Mouse (Mus musculus): ENCODE measurements at regions not wholly inside any gene's neighbourhood (a gene's known extent, or its start where the extent isn't known, plus 50 kb on each side); places are given as distances from the start of the nearest gene placed in this dataset.

DNA sequence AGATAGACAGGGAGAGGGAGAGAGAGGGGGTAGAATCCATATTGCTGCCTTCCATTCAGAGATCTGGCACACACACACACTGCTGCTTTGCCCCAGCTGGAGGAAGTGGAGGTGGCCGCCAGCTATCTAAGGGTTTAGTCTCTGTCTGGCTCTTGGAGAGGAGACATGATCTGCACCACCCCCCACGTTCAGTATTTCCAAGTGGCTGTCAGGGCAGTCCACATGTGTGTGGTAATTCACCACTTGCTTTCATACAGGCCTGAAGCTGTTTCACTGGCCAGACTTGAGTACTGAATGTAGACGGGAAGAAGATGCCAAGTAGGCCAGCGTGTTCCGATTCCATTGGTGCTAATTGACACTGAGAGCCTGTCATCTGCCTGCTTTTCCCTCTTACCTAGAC, 501.0 kb upstream of the Gm765 start:
- H3K9ac ChIP-seq: no peak overlapping the region
- no peaks in the 10 kb centered on the region for H3K4me1 ChIP-seq (ENCODE audit: insufficient read depth)
- no peaks in the 10 kb centered on the region for H3K36me3 ChIP-seq (ENCODE audit: insufficient read depth)
- no peaks in the 10 kb centered on the region for H3K9me3 ChIP-seq (ENCODE audit: low read length)
- no peaks in the 10 kb centered on the region for H3K27me3 ChIP-seq (ENCODE audit: insufficient read depth, low read length)
- H3K4me2 ChIP-seq (ENCODE audit: low read depth): no peak overlapping the region
- WGBS: 74% methylated on average over 5 of the region's 5 CpGs
- ATAC-seq (no peak), DNase-seq (no peak)
- H3K4me3 ChIP-seq (ENCODE audit: low read depth, low read length): no peak overlapping the region
- no peak overlapping the region for H3K27ac ChIP-seq (ENCODE audit: low read depth, low read length)
- TF ChIP-seq CTCF (IDR thresholded peaks at IDR 0.05; ENCODE audit: low read depth): no peak

DNA sequence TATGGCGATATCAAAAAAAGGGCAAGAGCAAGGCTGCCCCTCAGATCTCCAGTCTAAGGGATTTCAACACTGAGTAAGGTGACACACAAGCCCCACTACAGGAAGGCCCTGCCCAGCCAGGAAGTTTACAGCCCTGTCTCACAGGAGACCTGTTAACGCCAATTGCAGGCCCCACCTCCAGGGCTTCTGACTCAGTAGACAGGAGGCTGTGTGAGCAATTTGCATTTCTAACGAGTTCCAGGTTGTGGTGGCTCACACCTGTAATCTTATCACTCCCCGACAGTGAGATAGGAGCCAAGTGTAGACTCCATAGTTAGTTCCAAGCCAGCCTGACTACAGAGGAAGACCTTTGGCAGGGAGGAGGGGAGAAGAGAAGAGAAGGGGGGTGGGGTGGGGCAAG, 500.4 kb upstream of the Gm765 start:
- 67% methylated on average over 4 of the region's 4 CpGs for WGBS
- DNase-seq: no peak
- Histone ChIP-seq H3K27ac (ENCODE audit: low read depth, low read length) (no peak overlapping the region), H3K4me2 (ENCODE audit: low read depth) (no peak overlapping the region), H3K4me3 (ENCODE audit: low read depth, low read length) (no peak overlapping the region), H3K27me3 (ENCODE audit: insufficient read depth, low read length) (no peaks in the 10 kb centered on the region), H3K36me3 (ENCODE audit: insufficient read depth) (no peaks in the 10 kb centered on the region), H3K4me1 (ENCODE audit: insufficient read depth) (no peaks in the 10 kb centered on the region), H3K9ac (no peak overlapping the region), H3K9me3 (ENCODE audit: low read length) (no peaks in the 10 kb centered on the region)
- no peak for TF ChIP-seq CTCF (IDR thresholded peaks at IDR 0.05; ENCODE audit: low read depth)
- ATAC-seq: no peak

GRCm38 (mm10) chr6:98833922-98834321, 491.4 kb upstream of the Gm765 start:
- no peak for ATAC-seq

DNA sequence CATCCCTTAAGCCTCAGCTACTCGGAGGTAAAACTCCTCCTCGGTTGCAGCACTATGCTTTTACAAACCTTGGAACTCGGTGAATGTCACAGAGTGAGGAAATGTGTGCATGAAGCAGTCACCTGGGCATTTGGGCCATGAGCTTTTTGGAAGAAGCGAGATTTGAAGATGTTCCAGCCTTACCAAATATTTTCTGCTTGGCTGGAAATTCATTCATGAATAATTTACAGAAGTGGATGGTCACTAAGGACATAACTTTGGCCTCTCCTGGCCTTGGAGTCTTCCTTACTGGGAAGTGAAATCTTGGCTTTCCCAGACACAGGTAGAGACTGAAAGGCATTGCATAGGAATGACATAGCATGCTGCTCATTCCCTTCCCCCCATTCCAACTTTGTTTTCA, 487.6 kb upstream of the Gm765 start:
- no peaks in the 10 kb centered on the region for H3K27me3 ChIP-seq (ENCODE audit: insufficient read depth, low read length)
- TF ChIP-seq CTCF (IDR thresholded peaks at IDR 0.05; ENCODE audit: low read depth): no peak

More at GRCm38 (mm10) chr6:98833922-98834321, 491.4 kb upstream of the Gm765 start:
- WGBS: 90% methylated on average over 7 of the region's 7 CpGs
- Histone ChIP-seq H3K36me3 (ENCODE audit: insufficient read depth) (no peaks in the 10 kb centered on the region), H3K4me1 (ENCODE audit: insufficient read depth) (no peaks in the 10 kb centered on the region), H3K9me3 (ENCODE audit: low read length) (no peaks in the 10 kb centered on the region), H3K4me3 (ENCODE audit: low read depth, low read length) (no peak overlapping the region), H3K9ac (no peak overlapping the region), H3K27me3 (ENCODE audit: insufficient read depth, low read length) (no peaks in the 10 kb centered on the region), H3K4me2 (ENCODE audit: low read depth) (no peak overlapping the region), H3K27ac (ENCODE audit: low read depth, low read length) (no peak overlapping the region)
- TF ChIP-seq CTCF (IDR thresholded peaks at IDR 0.05; ENCODE audit: low read depth): no peak
- no peak for DNase-seq

GRCm38 (mm10) chr6:98808046-98808445, 465.5 kb upstream of the Gm765 start:
- Histone ChIP-seq H3K9ac (no peak overlapping the region), H3K4me3 (ENCODE audit: low read depth, low read length) (no peak overlapping the region), H3K4me2 (ENCODE audit: low read depth) (no peak overlapping the region), H3K36me3 (ENCODE audit: insufficient read depth) (no peaks in the 10 kb centered on the region), H3K9me3 (ENCODE audit: low read length) (no peaks in the 10 kb centered on the region), H3K27me3 (ENCODE audit: insufficient read depth, low read length) (no peaks in the 10 kb centered on the region), H3K27ac (ENCODE audit: low read depth, low read length) (no peak overlapping the region), H3K4me1 (ENCODE audit: insufficient read depth) (no peaks in the 10 kb centered on the region)
- DNase-seq (no peak), ATAC-seq (no peak)
- TF ChIP-seq CTCF (IDR thresholded peaks at IDR 0.05; ENCODE audit: low read depth): no peak
- 91% methylated on average over 1 of the region's 1 CpGs for WGBS

More for the DNA sequence above, 487.6 kb upstream of the Gm765 start:
- H3K4me2 ChIP-seq (ENCODE audit: low read depth): no peak overlapping the region
- H3K9ac ChIP-seq: no peak overlapping the region
- H3K9me3 ChIP-seq (ENCODE audit: low read length): no peaks in the 10 kb centered on the region
- no peak overlapping the region for H3K4me3 ChIP-seq (ENCODE audit: low read depth, low read length)
- WGBS: 81% methylated on average over 4 of the region's 4 CpGs
- H3K27ac ChIP-seq (ENCODE audit: low read depth, low read length): no peak overlapping the region
- H3K4me1 ChIP-seq (ENCODE audit: insufficient read depth): no peaks in the 10 kb centered on the region
- DNase-seq (no peak), ATAC-seq (no peak)
- no peaks in the 10 kb centered on the region for H3K36me3 ChIP-seq (ENCODE audit: insufficient read depth)

- no peak overlapping the region for H3K9ac ChIP-seq
- WGBS: 67% methylated on average over 13 of the region's 13 CpGs
- H3K4me3 ChIP-seq (ENCODE audit: low read depth, low read length): no peak overlapping the region
- no peaks in the 10 kb centered on the region for H3K9me3 ChIP-seq (ENCODE audit: low read length)
- no peak for TF ChIP-seq CTCF (IDR thresholded peaks at IDR 0.05; ENCODE audit: low read depth)
- no peak overlapping the region for H3K4me2 ChIP-seq (ENCODE audit: low read depth)
- no peak overlapping the region for H3K27ac ChIP-seq (ENCODE audit: low read depth, low read length)
- DNase-seq (no peak), ATAC-seq (no peak)
- H3K27me3 ChIP-seq (ENCODE audit: insufficient read depth, low read length): no peaks in the 10 kb centered on the region
- no peaks in the 10 kb centered on the region for H3K4me1 ChIP-seq (ENCODE audit: insufficient read depth)
- no peaks in the 10 kb centered on the region for H3K36me3 ChIP-seq (ENCODE audit: insufficient read depth)
Observed at GRCm38 (mm10) chr6:98803384-98803949, 460.9 kb upstream of the Gm765 start.

GRCm38 (mm10) chr6:98801061-98801460, 458.5 kb upstream of the Gm765 start:
- Histone ChIP-seq H3K27me3 (ENCODE audit: insufficient read depth, low read length) (no peaks in the 10 kb centered on the region), H3K27ac (ENCODE audit: low read depth, low read length) (no peak overlapping the region), H3K4me2 (ENCODE audit: low read depth) (no peak overlapping the region), H3K4me1 (ENCODE audit: insufficient read depth) (no peaks in the 10 kb centered on the region), H3K9ac (no peak overlapping the region), H3K36me3 (ENCODE audit: insufficient read depth) (no peaks in the 10 kb centered on the region), H3K4me3 (ENCODE audit: low read depth, low read length) (no peak overlapping the region), H3K9me3 (ENCODE audit: low read length) (no peaks in the 10 kb centered on the region)
- no peak for TF ChIP-seq CTCF (IDR thresholded peaks at IDR 0.05; ENCODE audit: low read depth)
- WGBS: 58% methylated on average over 4 of the region's 4 CpGs
- DNase-seq (no peak), ATAC-seq (no peak)

All from forebrain, postnatal 0 days (tissue).